8 mouse cellular contexts compared by ENCODE assay signal in the genomic region with DNA sequence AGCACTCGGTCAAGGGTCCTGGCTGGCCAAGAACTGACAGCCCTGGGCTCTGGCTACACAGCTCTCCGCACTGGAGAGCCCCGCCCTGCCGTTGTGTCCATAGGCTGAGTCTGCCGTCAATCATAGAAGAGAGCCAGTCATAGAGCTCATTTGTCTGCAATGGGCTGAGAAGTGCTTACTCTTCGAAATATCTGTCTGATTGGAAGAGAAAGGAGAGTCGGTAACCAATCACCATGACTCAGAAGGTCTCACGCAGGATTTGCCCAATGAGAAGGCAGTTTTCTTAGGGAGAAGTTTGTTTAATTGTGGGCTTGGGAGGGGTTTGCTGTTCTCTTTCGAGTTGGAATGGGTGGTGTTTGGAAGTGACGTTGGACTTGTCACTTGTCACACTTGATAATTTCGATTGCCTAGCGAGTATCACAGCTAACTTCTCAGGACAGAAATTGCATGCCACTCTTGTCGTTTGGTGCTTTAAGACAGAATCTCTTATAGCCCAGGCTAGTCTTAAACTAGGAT. TPM values are rescaled to one million over a fixed set of nuclear protein-coding genes. Genes with fewer than 3 reads are reported as not detected.
A peak's percentile ranks its signal among the peaks of the same experiment; 100 is the strongest.
DNase-seq lines count a peak whose midpoint lies in the region; ATAC-seq and TF ChIP-seq lines count a peak whose summit lies in the region.

TSS of gene Pxmp4 (minus strand) at position 71 of the 516 bp plus-strand sequence.

- under 1% methylated on average over 13 of the region's 13 CpGs for WGBS in cerebellum, adult 2 months
- 0% methylated on average over 13 of the region's 13 CpGs for WGBS in forebrain, postnatal 0 days
- WGBS in lung, embryonic 15.5 days, result 0% methylated on average over 13 of the region's 13 CpGs

- peak in 1 of 2 experiments; percentile 63; a peak in 2 of 4 replicates for TF ChIP-seq POLR2A in MEL (IDR thresholded peaks at IDR 0.05; ENCODE audit: control insufficient read depth in 1 of 2, insufficient read depth in 1 of 2, low read depth in 1 of 2, low read length in 2 of 2, poor library complexity in 1 of 2)
- TF ChIP-seq POLR2A in cerebellum, adult 2 months (IDR thresholded peaks at IDR 0.05; ENCODE audit: borderline replicate concordance, insufficient read depth, low read length), result peak; percentile 64; the same call in 1 of the 2 replicates

- no peaks in the 10 kb centered on the region for H3K27me3 ChIP-seq in MEL (ENCODE audit: control insufficient read depth in 1 of 2, insufficient read depth in 2 of 2, low read length in 2 of 2)
- no peaks in the 10 kb centered on the region for H3K27me3 ChIP-seq in cerebellum, adult 2 months (ENCODE audit: control insufficient read depth, insufficient read depth, low read length)
- H3K27me3 ChIP-seq in forebrain, postnatal 0 days (ENCODE audit: insufficient read depth, low read length), result no peaks in the 10 kb centered on the region
- peaks cover 6% of the 10 kb centered on the region; the same call in 1 of the 2 replicates for H3K27me3 ChIP-seq in lung, embryonic 15.5 days

- TF ChIP-seq CTCF in MEL (IDR thresholded peaks at IDR 0.05 in 2 of 3, conservative IDR thresholded peaks at IDR 0.05 in 1 of 3; ENCODE audit: control insufficient read depth in 1 of 3, insufficient read depth in 1 of 3, low read depth in 2 of 3, low read length in 3 of 3, poor library complexity in 1 of 3, severe bottlenecking in 1 of 3), result no peak
- no peak for TF ChIP-seq CTCF in cerebellum, adult 2 months (IDR thresholded peaks at IDR 0.05; ENCODE audit: borderline replicate concordance, insufficient read depth, low read depth, low read length)
- TF ChIP-seq CTCF in forebrain, postnatal 0 days (IDR thresholded peaks at IDR 0.05; ENCODE audit: low read depth), result no peak

- peak within 1 kb of the TSS; percentile 77 for H3K4me2 ChIP-seq in forebrain, postnatal 0 days (ENCODE audit: low read depth)
- peak within 1 kb of the TSS; percentile 73 for H3K4me2 ChIP-seq in lung, embryonic 15.5 days

- H3K9me3 ChIP-seq in MEL (replicated peaks; ENCODE audit: insufficient read depth, low read length), result no peaks in the 10 kb centered on the region
- no peaks in the 10 kb centered on the region for H3K9me3 ChIP-seq in forebrain, postnatal 0 days (ENCODE audit: low read length)
- H3K9me3 ChIP-seq in lung, embryonic 15.5 days, result no peaks in the 10 kb centered on the region

- H3K27ac ChIP-seq in MEL (ENCODE audit: control insufficient read depth, low read depth, low read length), result peak within 1 kb of the TSS; percentile 64
- peak within 1 kb of the TSS; percentile 75 for H3K27ac ChIP-seq in cerebellum, adult 2 months (ENCODE audit: insufficient read depth, low read length)
- 0 out of 2 replicates have a peak within 1 kb of the TSS, but pooled peaks have one; percentile 16 for H3K27ac ChIP-seq in forebrain, postnatal 0 days (ENCODE audit: low read depth, low read length)
- peak within 1 kb of the TSS; percentile 58; the same call in 1 of the 2 replicates for H3K27ac ChIP-seq in lung, embryonic 15.5 days

- peaks cover 0 to 4% of the 10 kb centered on the region in 2 experiments; a peak in 2 of 4 replicates for H3K36me3 ChIP-seq in MEL (ENCODE audit: control insufficient read depth in 1 of 2, insufficient read depth in 2 of 2, low read length in 2 of 2)
- H3K36me3 ChIP-seq in forebrain, postnatal 0 days (ENCODE audit: insufficient read depth), result no peaks in the 10 kb centered on the region
- no peaks in the 10 kb centered on the region for H3K36me3 ChIP-seq in lung, embryonic 15.5 days

- ATAC-seq in forebrain, postnatal 0 days, result peak; percentile 100
- ATAC-seq in lung, embryonic 15.5 days (ENCODE audit: borderline replicate concordance, extremely low read depth, low FRiP score, low TSS enrichment), result peak; percentile 100

- TF ChIP-seq RAD21 in MEL (IDR thresholded peaks at IDR 0.05; ENCODE audit: low read depth, low read length), result no peak

- peak within 1 kb of the TSS; percentile 90 to 91 for H3K4me3 ChIP-seq in MEL (ENCODE audit: control insufficient read depth in 1 of 2, insufficient read depth in 1 of 2, low read depth in 2 of 2, low read length in 2 of 2)
- peak within 1 kb of the TSS; percentile 84 for H3K4me3 ChIP-seq in cerebellum, adult 2 months (replicated peaks; ENCODE audit: insufficient read depth, low read depth, low read length)
- H3K4me3 ChIP-seq in forebrain, postnatal 0 days (ENCODE audit: low read depth, low read length), result peak within 1 kb of the TSS; percentile 55
- H3K4me3 ChIP-seq in lung, embryonic 15.5 days, result peak within 1 kb of the TSS; percentile 82

- H3K9ac ChIP-seq in MEL (ENCODE audit: control insufficient read depth, low read depth, low read length, poor library complexity, severe bottlenecking), result peak within 1 kb of the TSS; percentile 82
- peak within 1 kb of the TSS; percentile 62 for H3K9ac ChIP-seq in forebrain, postnatal 0 days
- peak within 1 kb of the TSS; percentile 87 for H3K9ac ChIP-seq in lung, embryonic 15.5 days

- H3K79me2 ChIP-seq in MEL (ENCODE audit: control insufficient read depth, insufficient read depth, low read length, poor library complexity), result peaks cover 1% of the 10 kb centered on the region; the same call in 1 of the 2 replicates

- 0 out of 4 replicates have a peak, but pooled peaks of 1 of the 2 experiments have one; percentile 20 for TF ChIP-seq EP300 in MEL (IDR thresholded peaks at IDR 0.05; ENCODE audit: low read depth in 1 of 2, low read length in 2 of 2)

- peak; percentile 99 for DNase-seq in MEL (ENCODE audit: low read depth, low spot score)
- peak; percentile 99 to 100 for DNase-seq in cerebellum, adult 2 months
- DNase-seq in forebrain, postnatal 0 days, result peak; percentile 97
- DNase-seq in heart, postnatal 4 days, result peak; percentile 99
- peak; percentile 99 to 100 for DNase-seq in layer of hippocampus, adult 8-10 months (ENCODE audit: low spot score in 2 of 2)
- DNase-seq in ovary, adult 18-20 months (ENCODE audit: low spot score), result peak; percentile 98
- DNase-seq in thymus, postnatal 0 days (ENCODE audit: low spot score), result peak; percentile 97

- H3K4me1 ChIP-seq in MEL (ENCODE audit: control insufficient read depth in 1 of 2, insufficient read depth in 2 of 2, low read length in 2 of 2), result peaks cover 2 to 5% of the 10 kb centered on the region in 2 experiments; a peak in 3 of 4 replicates
- H3K4me1 ChIP-seq in cerebellum, adult 2 months (ENCODE audit: control insufficient read depth, insufficient read depth, low read length), result no peaks in the 10 kb centered on the region
- peaks cover 11% of the 10 kb centered on the region; the same call in 1 of the 2 replicates for H3K4me1 ChIP-seq in forebrain, postnatal 0 days (ENCODE audit: insufficient read depth)
- peaks cover 17% of the 10 kb centered on the region for H3K4me1 ChIP-seq in lung, embryonic 15.5 days

TF ChIP-seq in MEL, 35 proteins besides CTCF, POLR2A, EP300 and RAD21:
- TF ChIP-seq NELFE (IDR thresholded peaks at IDR 0.05; ENCODE audit: low read depth, low read length), result peak; percentile 53
- TF ChIP-seq ZMIZ1 (IDR thresholded peaks at IDR 0.05; ENCODE audit: low read depth, low read length), result peak; percentile 61; the same call in 1 of the 2 replicates
- no peak for TF ChIP-seq ZKSCAN1 (IDR thresholded peaks at IDR 0.05; ENCODE audit: low read depth, low read length)
- no peak for TF ChIP-seq SMC3 (IDR thresholded peaks at IDR 0.05; ENCODE audit: low read depth, low read length)
- peak; percentile 79 for TF ChIP-seq TBP (IDR thresholded peaks at IDR 0.05; ENCODE audit: low read depth, low read length)
- TF ChIP-seq NRF1 (IDR thresholded peaks at IDR 0.05; ENCODE audit: insufficient read depth, low read depth, low read length, poor library complexity, severe bottlenecking), result 0 out of 2 replicates have a peak, but pooled peaks have one; percentile 14
- TF ChIP-seq HCFC1 (IDR thresholded peaks at IDR 0.05; ENCODE audit: low read depth, low read length), result peak; percentile 65; the same call in 1 of the 2 replicates
- TF ChIP-seq GATA1 (IDR thresholded peaks at IDR 0.05; ENCODE audit: low read depth, low read length), result peak; percentile 19; the same call in 1 of the 2 replicates
- TF ChIP-seq CHD2 (IDR thresholded peaks at IDR 0.05; ENCODE audit: low read length), result peak; percentile 82
- TF ChIP-seq SIN3A (IDR thresholded peaks at IDR 0.05; ENCODE audit: low read length), result peak; percentile 78; the same call in 1 of the 2 replicates
- TF ChIP-seq MAFK (IDR thresholded peaks at IDR 0.05; ENCODE audit: borderline replicate concordance, low read depth, low read length), result peak; percentile 45; the same call in 1 of the 2 replicates
- TF ChIP-seq KAT2A (conservative IDR thresholded peaks at IDR 0.05; ENCODE audit: low read depth, low read length), result 0 out of 2 replicates have a peak, but pooled peaks have one; percentile 34
- TF ChIP-seq ETS1 (IDR thresholded peaks at IDR 0.05; ENCODE audit: low read depth, low read length), result no peak
- no peak for TF ChIP-seq RCOR1 (IDR thresholded peaks at IDR 0.05; ENCODE audit: low read depth, low read length)
- peak; percentile 83; the same call in 1 of the 2 replicates for TF ChIP-seq MXI1 (IDR thresholded peaks at IDR 0.05; ENCODE audit: low read depth, low read length)
- peak; percentile 52 for TF ChIP-seq MAX (IDR thresholded peaks at IDR 0.05; ENCODE audit: low read length)

RNA-seq across cellular contexts. Expression of gene Pxmp4, which starts in this region (rescaled TPM):
- total RNA-seq in MEL (2012; rRNA removed), result 5.9 and 6.8 TPM in 2 replicates
- polyA plus RNA-seq in MEL (2012; ENCODE audit: insufficient read depth in 1 of 2, insufficient read length in 2 of 2, low read depth in 1 of 2, low replicate concordance in 2 of 2, missing spikeins in 1 of 2), result 10 to 100 TPM in 1 of 2 experiments, not detected in 1; 12.2 TPM
- 14.8 and 14.9 TPM in 2 replicates for polyA plus RNA-seq in cerebellum, adult 2 months (2012; rRNA removed)
- total RNA-seq in forebrain, postnatal 0 days (2014; rRNA removed), result 13.2 and 15.0 TPM in 2 replicates
- polyA plus RNA-seq in forebrain, postnatal 0 days (2015; fragmentation: Nextera tagmentation; extraction: Ambion mirVana), result 16.6 and 17.9 TPM in 2 replicates
- 10 to 100 TPM; 14.5 to 20.4 TPM for total RNA-seq in heart, postnatal 4 days (2021)
- total RNA-seq in layer of hippocampus, adult 8-10 months (2022), result 10 to 100 TPM; 11.3 to 12.6 (median 11.7) TPM
- 26.4 and 29.1 TPM in 2 replicates for polyA plus RNA-seq in lung, embryonic 15.5 days (2015; fragmentation: Nextera tagmentation; extraction: Ambion mirVana)
- polyA plus RNA-seq in thymus, postnatal 0 days (2015; fragmentation: Nextera tagmentation; extraction: Ambion mirVana), result 51.8 and 52.1 TPM in 2 replicates

Comparison
In these comparisons a context has a peak if more than half of its experiments do, and no peak if none do; other contexts are left out.
1. Peak in every context shown above with its lines: DNase-seq, ATAC-seq, H3K4me3 ChIP-seq and H3K27ac ChIP-seq.
2. H3K27ac ChIP-seq: peak in every context shown above with its lines; median percentile 75 in cerebellum, adult 2 months; 64 in MEL; 58 in lung, embryonic 15.5 days; 16 in forebrain, postnatal 0 days.